Comparison of ENCODE assay signal across 18 mouse cellular contexts in the genomic region with DNA sequence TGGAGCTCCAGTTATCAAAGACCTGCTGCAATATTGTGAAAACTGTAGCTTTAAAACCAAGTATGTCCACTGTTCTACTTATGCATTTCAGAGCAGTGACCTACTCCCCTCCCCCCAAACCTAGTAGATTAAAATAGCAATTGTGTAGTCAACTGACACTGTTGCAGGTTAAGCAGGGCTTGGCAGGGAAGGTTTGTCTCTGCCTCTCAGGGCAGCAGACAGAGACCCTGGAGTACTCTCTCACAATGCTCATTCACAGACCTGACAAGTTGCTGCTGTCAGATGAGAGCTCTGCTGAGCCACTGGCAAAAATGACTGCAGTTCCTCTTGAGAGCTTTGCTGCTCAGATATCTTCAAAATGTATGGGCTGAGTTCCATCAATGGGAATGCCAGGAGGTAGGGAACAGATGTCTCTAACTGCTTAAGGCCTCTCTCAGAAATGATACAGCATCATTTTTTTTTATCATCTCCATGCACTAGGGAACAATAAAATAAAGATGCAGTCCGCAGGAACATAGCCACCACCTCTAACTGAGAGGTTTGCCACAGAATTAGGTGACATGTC. TPM values are rescaled to one million over a fixed set of nuclear protein-coding genes. Genes with fewer than 3 reads are reported as not detected.
DNase-seq lines count a peak whose midpoint lies in the region; TF ChIP-seq lines count a peak whose summit lies in the region.
"Had no signal": no experiment of that assay in that cellular context is flagged by ENCODE, and none has a peak within 500 bp of the region (broad histone marks: within the 10 kb centered on the region; RNA-seq: fewer than 3 reads in every experiment).

No protein-coding gene starts in this region.

- peaks cover 4% of the 10 kb centered on the region; the same call in 1 of the 2 replicates for H3K36me3 ChIP-seq in heart, adult 2 months (ENCODE audit: control insufficient read depth, insufficient read depth, low read length)
- H3K36me3 ChIP-seq: embryonic facial prominence, embryonic 12.5 days; kidney, embryonic 15.5 days; limb, embryonic 10.5 days; liver, embryonic 15.5 days; midbrain, embryonic 12.5 days; stomach, embryonic 15.5 days had no signal

- TF ChIP-seq CTCF in heart, adult 2 months (IDR thresholded peaks at IDR 0.05) = no peak
- no peak for TF ChIP-seq CTCF in cerebellum, adult 2 months (IDR thresholded peaks at IDR 0.05; ENCODE audit: borderline replicate concordance, insufficient read depth, low read depth, low read length)

- H3K9ac ChIP-seq in heart, adult 2 months (ENCODE audit: low read depth, low read length) = no peak overlapping the region
- H3K9ac ChIP-seq: embryonic facial prominence, embryonic 12.5 days; kidney, embryonic 15.5 days; liver, embryonic 15.5 days; midbrain, embryonic 12.5 days; stomach, embryonic 15.5 days had no signal

- TF ChIP-seq EP300 in heart, adult 2 months (IDR thresholded peaks at IDR 0.05; ENCODE audit: insufficient read depth, low read depth, low read length) = no peak

- no peaks in the 10 kb centered on the region for H3K4me1 ChIP-seq in heart, adult 2 months (ENCODE audit: control insufficient read depth, insufficient read depth, low read length)
- peaks cover 5% of the 10 kb centered on the region; the same call in 1 of the 2 replicates for H3K4me1 ChIP-seq in cerebellum, adult 2 months (ENCODE audit: control insufficient read depth, insufficient read depth, low read length)
- H3K4me1 ChIP-seq: embryonic facial prominence, embryonic 12.5 days; kidney, embryonic 15.5 days; limb, embryonic 10.5 days; liver, embryonic 15.5 days; midbrain, embryonic 12.5 days; stomach, embryonic 15.5 days had no signal

- H3K27ac ChIP-seq in heart, adult 2 months = peak overlapping the region; percentile 65
- no peak overlapping the region for H3K27ac ChIP-seq in cerebellum, adult 2 months (ENCODE audit: insufficient read depth, low read length)
- H3K27ac ChIP-seq: embryonic facial prominence, embryonic 12.5 days; kidney, embryonic 15.5 days; limb, embryonic 10.5 days; liver, embryonic 15.5 days; midbrain, embryonic 12.5 days; stomach, embryonic 15.5 days had no signal

- peak in 1 of 2 experiments; percentile 40 for DNase-seq in heart, adult 2 months
- no peak for DNase-seq in heart, adult 11 months
- DNase-seq in layer of hippocampus, adult 9-11 months = peak; percentile 44
- DNase-seq in layer of hippocampus, adult 9-10 months (ENCODE audit: low spot score) = no peak
- DNase-seq in cerebellum, adult 2 months = peak; percentile 58 to 70
- peak; percentile 32 to 53 for DNase-seq in cerebellum, postnatal 14 days
- DNase-seq in urinary bladder, postnatal 25 days (ENCODE audit: low spot score) = no peak
- no peak for DNase-seq in thymus, postnatal 14 days
- DNase-seq: adrenal gland, postnatal 25 days; thymus, postnatal 25 days had no signal

- intact Hi-C loops in heart, adult 2 months (cut with DNase I) = no loop called here

- no peak for TF ChIP-seq POLR2A in heart, adult 2 months (IDR thresholded peaks at IDR 0.05; ENCODE audit: insufficient read depth, low read depth, low read length)
- no peak for TF ChIP-seq POLR2A in cerebellum, adult 2 months (IDR thresholded peaks at IDR 0.05; ENCODE audit: borderline replicate concordance, insufficient read depth, low read length)

- no peaks in the 10 kb centered on the region for H3K27me3 ChIP-seq in heart, adult 2 months (ENCODE audit: control insufficient read depth, insufficient read depth, low read length)
- no peaks in the 10 kb centered on the region for H3K27me3 ChIP-seq in cerebellum, adult 2 months (ENCODE audit: control insufficient read depth, insufficient read depth, low read length)
- H3K27me3 ChIP-seq: embryonic facial prominence, embryonic 12.5 days; kidney, embryonic 15.5 days; liver, embryonic 15.5 days; midbrain, embryonic 12.5 days; stomach, embryonic 15.5 days had no signal

- no peak overlapping the region for H3K4me3 ChIP-seq in heart, adult 2 months
- no peak overlapping the region for H3K4me3 ChIP-seq in cerebellum, adult 2 months (replicated peaks; ENCODE audit: insufficient read depth, low read depth, low read length)
- H3K4me3 ChIP-seq: embryonic facial prominence, embryonic 12.5 days; kidney, embryonic 15.5 days; limb, embryonic 10.5 days; liver, embryonic 15.5 days; midbrain, embryonic 12.5 days; stomach, embryonic 15.5 days had no signal

- WGBS in heart, adult 2 months = 65% methylated on average over 1 of the region's 1 CpGs
- WGBS in cerebellum, adult 2 months = 27% methylated on average over 1 of the region's 1 CpGs

- H3K79me2 ChIP-seq in heart, adult 2 months (replicated peaks; ENCODE audit: control insufficient read depth, insufficient read depth, low read length) = no peaks in the 10 kb centered on the region

RNA-seq across cellular contexts. Expression of gene Gm5105, which starts 16.0 kb away (rescaled TPM):
- total RNA-seq in heart, adult 2 months (2021) = 1 to 10 TPM in 1 of 2 experiments, under 1 TPM in 1; 0.77 to 1.4 TPM
- 1.4 and 2.0 TPM in 2 replicates for polyA plus RNA-seq in heart, adult 2 months (2012; rRNA removed)
- polyA plus RNA-seq in cerebellum, adult 2 months (2012; rRNA removed) = 0.08 and 0.10 TPM in 2 replicates
- total RNA-seq: adrenal gland, postnatal 25 days had no signal
- polyA plus RNA-seq: CD4-positive, CD25-positive, alpha-beta regulatory T cell, adult 4 months; embryonic facial prominence, embryonic 12.5 days; inflammation-experienced regulatory T-cells, adult 6 months; kidney, embryonic 15.5 days; limb, embryonic 10.5 days; midbrain, embryonic 12.5 days; stomach, embryonic 15.5 days had no signal

RNA-seq across cellular contexts. Expression of gene 1110002E22Rik, which starts 18.3 kb away (rescaled TPM):
- total RNA-seq in heart, adult 2 months (2021) = 10 to 100 TPM; 48.1 to 48.8 TPM
- 14.7 and 22.9 TPM in 2 replicates for polyA plus RNA-seq in heart, adult 2 months (2012; rRNA removed)
- 0.05 and 0.07 TPM in 2 replicates for polyA plus RNA-seq in cerebellum, adult 2 months (2012; rRNA removed)
- polyA plus RNA-seq: CD4-positive, CD25-positive, alpha-beta regulatory T cell, adult 4 months; inflammation-experienced regulatory T-cells, adult 6 months had no signal

Comparison
In these comparisons a context has a peak if more than half of its experiments do, and no peak if none do; other contexts are left out.
1. DNase-seq: peak in layer of hippocampus, adult 9-11 months (single experiment), cerebellum, adult 2 months (2 of 2) and cerebellum, postnatal 14 days (2 of 2); none in heart, adult 11 months (single experiment), layer of hippocampus, adult 9-10 months (single experiment), urinary bladder, postnatal 25 days (single experiment) and thymus, postnatal 14 days (single experiment).
2. RNA of gene 1110002E22Rik, which starts 18.3 kb away (polyA plus RNA-seq): 14.7 to 22.9 TPM in heart, adult 2 months; 0.05 to 0.07 TPM in cerebellum, adult 2 months; every median in the first group is over 10 times any median in the second.